In genomic region chr7:98867053-98867793, GRCm38 (mm10) we compare ENCODE assay signal across 9 mouse cellular contexts. TPM values are rescaled to one million over a fixed set of nuclear protein-coding genes. Genes with fewer than 3 reads are reported as not detected.
DNase-seq lines count a peak whose midpoint lies in the region; ATAC-seq lines count a peak whose summit lies in the region.
"Had no signal": no experiment of that assay in that cellular context is flagged by ENCODE, and none has a peak within 500 bp of the region (broad histone marks: within the 10 kb centered on the region; RNA-seq: fewer than 3 reads in every experiment).

No protein-coding gene starts in this region.

- H3K9ac ChIP-seq in heart, embryonic 12.5 days = peak overlapping the region; percentile 37; the same call in 1 of the 2 replicates
- H3K9ac ChIP-seq in lung, embryonic 15.5 days = no peak overlapping the region
- H3K9ac ChIP-seq in limb, embryonic 12.5 days (replicated peaks) = 0 out of 2 replicates have a peak overlapping the region, but pooled peaks have one; percentile 13

- no peaks in the 10 kb centered on the region for H3K9me3 ChIP-seq in heart, embryonic 12.5 days (replicated peaks)
- H3K9me3 ChIP-seq in lung, embryonic 15.5 days = no peaks in the 10 kb centered on the region
- H3K9me3 ChIP-seq in limb, embryonic 12.5 days = no peaks in the 10 kb centered on the region

- no peak overlapping the region for H3K4me3 ChIP-seq in heart, embryonic 12.5 days
- no peak overlapping the region for H3K4me3 ChIP-seq in lung, embryonic 15.5 days
- no peak overlapping the region for H3K4me3 ChIP-seq in limb, embryonic 12.5 days (replicated peaks)
- H3K4me3 ChIP-seq: gastrocnemius, adult 2 months had no signal

- 0 out of 2 replicates have a peak, but pooled peaks cover 4% of the 10 kb centered on the region for H3K27me3 ChIP-seq in heart, embryonic 12.5 days (replicated peaks)
- H3K27me3 ChIP-seq in lung, embryonic 15.5 days = no peaks in the 10 kb centered on the region; the same call in 1 of the 2 replicates
- peaks cover 47% of the 10 kb centered on the region for H3K27me3 ChIP-seq in limb, embryonic 12.5 days

- peaks cover 64% of the 10 kb centered on the region for H3K4me1 ChIP-seq in heart, embryonic 12.5 days (replicated peaks)
- peaks cover 46% of the 10 kb centered on the region for H3K4me1 ChIP-seq in lung, embryonic 15.5 days
- peaks cover 78% of the 10 kb centered on the region for H3K4me1 ChIP-seq in limb, embryonic 12.5 days (replicated peaks)

- peak overlapping the region; percentile 42 for H3K4me2 ChIP-seq in heart, embryonic 12.5 days
- 0 out of 2 replicates have a peak overlapping the region, but pooled peaks have one; percentile 10 for H3K4me2 ChIP-seq in lung, embryonic 15.5 days
- H3K4me2 ChIP-seq in limb, embryonic 12.5 days = no peak overlapping the region

- peak overlapping the region; percentile 44 for H3K27ac ChIP-seq in heart, embryonic 12.5 days (ENCODE audit: poor library complexity, severe bottlenecking)
- no peak overlapping the region for H3K27ac ChIP-seq in lung, embryonic 15.5 days
- H3K27ac ChIP-seq in limb, embryonic 12.5 days = no peak overlapping the region; the same call in 1 of the 2 replicates
- H3K27ac ChIP-seq: gastrocnemius, adult 2 months had no signal

- ATAC-seq in heart, embryonic 12.5 days (ENCODE audit: insufficient number of reproducible peaks, low FRiP score) = peak; percentile 67
- peak; percentile 55; the same call in 1 of the 2 replicates for ATAC-seq in lung, embryonic 15.5 days (ENCODE audit: borderline replicate concordance, extremely low read depth, low FRiP score, low TSS enrichment)
- ATAC-seq in limb, embryonic 12.5 days (ENCODE audit: insufficient number of reproducible peaks, insufficient read depth, low FRiP score, low TSS enrichment, low read depth) = no peak

- no peaks in the 10 kb centered on the region for H3K36me3 ChIP-seq in heart, embryonic 12.5 days
- no peaks in the 10 kb centered on the region for H3K36me3 ChIP-seq in lung, embryonic 15.5 days
- H3K36me3 ChIP-seq in limb, embryonic 12.5 days = no peaks in the 10 kb centered on the region

- intact Hi-C loops in heart, postnatal 10 days (cut with DNase I) = no loop called here

- WGBS in heart, embryonic 12.5 days = 8% methylated on average over 12 of the region's 12 CpGs
- WGBS in lung, embryonic 15.5 days = 7% methylated on average over 12 of the region's 12 CpGs
- 21% methylated on average over 12 of the region's 12 CpGs for WGBS in limb, embryonic 12.5 days

- no peak for DNase-seq in heart, postnatal 10 days
- DNase-seq in lung, postnatal 25 days (ENCODE audit: low spot score) = no peak
- DNase-seq in ZHBTc4 (ENCODE audit: low read depth, low spot score) (peak; percentile 85), liver (no peak)
- DNase-seq in embryo, embryonic 10.5 days (ENCODE audit: low spot score) = no peak
- DNase-seq: gastrocnemius, adult 2 months had no signal

RNA-seq across cellular contexts. Expression of gene Wnt11, which starts 32.3 kb away (rescaled TPM):
- 26.3 and 31.0 TPM in 2 replicates for polyA plus RNA-seq in heart, embryonic 12.5 days (2016; fragmentation: Nextera tagmentation; extraction: Ambion mirVana)
- 1 to 10 TPM; 2.5 to 2.6 TPM for total RNA-seq in heart, postnatal 10 days (2021)
- 18.9 and 19.8 TPM in 2 replicates for polyA plus RNA-seq in lung, embryonic 15.5 days (2015; fragmentation: Nextera tagmentation; extraction: Ambion mirVana)
- polyA plus RNA-seq in limb, embryonic 12.5 days (2016; fragmentation: Nextera tagmentation; extraction: Ambion mirVana) = 44.4 and 67.0 TPM in 2 replicates
